11 mouse cellular contexts compared by ENCODE assay signal in the genomic region with DNA sequence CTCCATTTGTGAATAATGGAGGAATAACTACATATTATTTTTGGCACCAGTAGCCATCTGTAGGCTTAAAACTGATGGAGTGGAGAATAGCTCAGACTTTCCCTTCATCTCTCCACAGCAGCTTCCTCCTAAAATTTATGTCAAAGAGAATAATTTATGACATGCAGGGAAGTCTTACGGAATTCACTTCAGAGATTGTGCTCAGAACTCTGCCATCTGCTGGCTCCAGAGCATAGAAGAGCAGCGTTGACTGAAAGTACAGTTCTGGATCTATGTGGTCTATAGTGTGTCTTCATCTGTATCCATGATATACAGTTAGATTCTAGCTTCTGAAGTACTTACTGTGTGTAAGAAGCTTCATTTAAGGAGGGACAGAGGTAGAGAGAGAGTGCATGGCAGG. TPM values are rescaled to one million over a fixed set of nuclear protein-coding genes. Genes with fewer than 3 reads are reported as not detected.
DNase-seq lines count a peak whose midpoint lies in the region; TF ChIP-seq lines count a peak whose summit lies in the region.
"Had no signal": no experiment of that assay in that cellular context is flagged by ENCODE, and none has a peak within 500 bp of the region (broad histone marks: within the 10 kb centered on the region; RNA-seq: fewer than 3 reads in every experiment).

No protein-coding gene starts in this region.

- H3K27ac ChIP-seq in gastrocnemius, adult 2 months, result no peak overlapping the region
- H3K27ac ChIP-seq: limb, embryonic 12.5 days; midbrain, embryonic 12.5 days had no signal

- DNase-seq in gastrocnemius, adult 2 months, result no peak
- DNase-seq in gastrocnemius, postnatal 10 days, result no peak
- DNase-seq in left cerebral cortex, postnatal 10 days (ENCODE audit: extremely low spot score in 1 of 2, low spot score in 2 of 2), result peak; percentile 31 to 38
- DNase-seq in left cerebral cortex, postnatal 36 days (ENCODE audit: low spot score in 2 of 2), result no peak
- peak; percentile 38 for DNase-seq in adipocyte (ENCODE audit: low spot score)
- peak; percentile 24 for DNase-seq in retina, embryonic 14.5 days (ENCODE audit: low spot score)
- no peak for DNase-seq in thymus, postnatal 25 days
- no peak for DNase-seq in urinary bladder, postnatal 14 days (ENCODE audit: low spot score)
- DNase-seq: thymus, adult 18-20 months had no signal

- H3K4me3 ChIP-seq in gastrocnemius, adult 2 months, result no peak overlapping the region
- H3K4me3 ChIP-seq: limb, embryonic 12.5 days; midbrain, embryonic 12.5 days had no signal

- peak; percentile 34; the same call in 1 of the 2 replicates for TF ChIP-seq CTCF in gastrocnemius, adult 2 months (IDR thresholded peaks at IDR 0.05)

- intact Hi-C loops in gastrocnemius, adult 2 months (cut with DNase I), result no loop called here
- intact Hi-C loops in left cerebral cortex, postnatal 10 days (cut with DNase I), result loop anchor here (5.0 kb wide), 1 partner anchor 187 kb away; a partner anchor contains a TSS
- intact Hi-C loops in left cerebral cortex, postnatal 36 days (cut with DNase I), result loop anchor here (10.0 kb wide), 1 partner anchor 159 kb away; no protein-coding TSS in a partner anchor

RNA-seq across cellular contexts. Expression of a gene that starts 22.9 kb away (rescaled TPM):
- under 1 TPM in 1 of 2 experiments, not detected in 1; 0.06 TPM for total RNA-seq in gastrocnemius, adult 2 months (2021)
- under 1 TPM; 0.05 to 0.11 TPM for total RNA-seq in gastrocnemius, postnatal 10 days (2021)
- total RNA-seq in left cerebral cortex, postnatal 10 days (2021), result under 1 TPM; 0.15 to 0.34 TPM
- under 1 TPM in 1 of 2 experiments, not detected in 1; 0.20 TPM for total RNA-seq in left cerebral cortex, postnatal 36 days (2021)

Comparison
In these comparisons a context has a peak if more than half of its experiments do, and no peak if none do; other contexts are left out.
1. DNase-seq: peak in left cerebral cortex, postnatal 10 days (2 of 2), adipocyte (single experiment) and retina, embryonic 14.5 days (single experiment); none in gastrocnemius, adult 2 months (single experiment), gastrocnemius, postnatal 10 days (single experiment), left cerebral cortex, postnatal 36 days (0 of 2), thymus, postnatal 25 days (single experiment) and urinary bladder, postnatal 14 days (single experiment).